Mouse (Mus musculus): ENCODE data around the gene Gm17268.

The Gm17268 gene

DNA sequence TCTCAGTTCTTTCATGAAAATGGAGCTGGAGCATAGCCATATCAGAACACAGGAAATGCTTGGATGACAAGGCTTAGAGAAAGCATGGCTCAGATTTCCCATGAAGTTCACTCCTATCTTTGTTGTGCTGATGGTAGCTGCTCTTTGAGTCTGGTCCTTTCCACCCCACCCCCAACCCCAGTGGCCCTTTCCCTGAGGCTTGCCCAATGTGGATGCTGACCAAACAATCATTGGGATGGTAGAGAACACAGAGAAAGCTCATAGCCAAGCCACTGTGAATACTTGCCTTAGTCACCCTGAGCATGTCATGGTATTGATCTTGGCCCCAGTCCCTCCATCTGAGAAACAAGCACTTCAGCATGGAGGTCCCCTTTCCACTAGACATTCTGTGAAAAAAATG lies 6.2 kb downstream of the Gm17268 start:
- no peak for DNase-seq (ENCODE audit: low spot score)

DNA sequence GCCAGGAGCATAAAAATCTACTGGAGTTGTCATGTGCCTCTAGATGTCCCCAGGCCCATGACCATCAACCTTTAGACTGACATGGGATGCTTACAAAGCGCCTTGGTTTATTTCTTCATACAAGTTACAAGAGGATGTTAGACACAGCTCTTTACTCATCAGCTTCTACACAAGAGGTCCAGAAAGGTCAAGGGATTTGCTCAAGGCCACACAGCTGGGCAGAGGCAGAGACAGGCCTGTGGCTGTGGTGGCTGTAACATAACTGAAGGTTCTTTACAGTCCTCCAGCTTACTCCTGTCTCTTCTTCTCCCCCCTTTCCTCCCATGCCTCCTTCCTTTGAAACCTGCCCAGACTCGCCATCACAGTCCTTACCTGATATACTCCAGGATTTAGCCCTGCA lies 8.2 kb downstream of the Gm17268 start:
- no peak for DNase-seq (ENCODE audit: low spot score)

GRCm38 (mm10) chr11:82023769-82024168 lies 14.6 kb downstream of the Gm17268 start:
- no peak for DNase-seq (ENCODE audit: low spot score)

DNA sequence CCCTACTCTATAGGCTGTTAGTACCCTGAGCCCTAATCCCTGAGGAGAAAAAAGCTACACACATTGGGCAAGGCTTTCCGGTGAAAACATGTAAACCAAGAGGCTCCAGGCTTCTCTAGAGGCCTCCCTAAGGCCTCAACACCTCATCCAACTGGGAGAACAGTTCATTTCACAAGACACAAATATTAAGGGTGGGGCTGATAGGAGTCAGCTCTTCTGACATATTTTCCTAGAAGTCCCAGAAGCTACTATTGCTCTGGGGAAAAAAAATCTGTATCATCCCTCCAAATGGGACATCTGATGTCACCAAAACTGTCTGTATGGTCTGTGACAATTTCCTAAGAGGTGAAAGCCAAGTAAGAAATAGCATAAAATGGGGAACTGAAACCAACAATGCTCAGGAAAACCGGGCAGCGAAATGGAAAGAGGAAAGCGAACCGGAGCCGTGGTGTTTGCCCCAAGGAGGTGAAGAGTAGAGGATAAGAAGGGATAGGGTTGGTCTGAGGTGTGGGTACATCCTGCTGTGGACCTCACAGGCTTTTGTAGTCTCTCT lies 15.8 kb downstream of the Gm17268 start:
- DNase-seq (ENCODE audit: low spot score) = no peak

- no peak for DNase-seq (ENCODE audit: low spot score)
Observed at GRCm38 (mm10) chr11:82021406-82021805, 17.0 kb downstream of the Gm17268 start.

GRCm38 (mm10) chr11:82019793-82020192 lies 18.6 kb downstream of the Gm17268 start:
- DNase-seq (ENCODE audit: low spot score) = no peak

GRCm38 (mm10) chr11:82019389-82019788 lies 19.0 kb downstream of the Gm17268 start:
- DNase-seq (ENCODE audit: low spot score) = no peak

DNA sequence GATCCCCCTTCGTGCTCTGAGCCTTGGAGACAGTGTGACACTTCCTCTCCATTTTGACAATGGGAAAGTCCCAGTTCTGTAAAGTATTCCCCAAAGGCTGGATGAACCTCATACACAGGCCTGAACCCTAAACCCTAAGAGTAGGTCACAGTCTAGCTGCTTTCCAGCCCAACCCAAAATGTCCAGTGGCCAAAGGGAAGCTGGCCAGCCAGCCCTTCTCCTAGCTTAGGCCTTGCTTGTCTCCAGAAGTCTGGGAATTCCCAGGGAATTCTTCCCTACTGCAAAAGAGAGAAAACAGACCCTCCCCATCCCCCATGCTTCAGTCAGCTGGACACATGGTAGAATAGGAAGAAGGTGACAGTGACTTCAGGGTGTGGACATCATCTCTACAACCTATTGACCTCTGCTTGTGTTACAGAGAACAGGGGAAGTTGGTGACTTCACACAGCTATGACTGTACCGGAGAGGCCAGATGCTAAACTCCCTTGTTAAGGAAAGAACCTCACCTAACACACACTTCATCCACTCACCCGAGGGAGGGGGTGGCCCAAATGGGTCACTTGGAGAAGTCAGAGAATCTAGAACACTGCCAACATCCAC lies 22.1 kb downstream of the Gm17268 start:
- DNase-seq (ENCODE audit: low spot score) = no peak

DNA sequence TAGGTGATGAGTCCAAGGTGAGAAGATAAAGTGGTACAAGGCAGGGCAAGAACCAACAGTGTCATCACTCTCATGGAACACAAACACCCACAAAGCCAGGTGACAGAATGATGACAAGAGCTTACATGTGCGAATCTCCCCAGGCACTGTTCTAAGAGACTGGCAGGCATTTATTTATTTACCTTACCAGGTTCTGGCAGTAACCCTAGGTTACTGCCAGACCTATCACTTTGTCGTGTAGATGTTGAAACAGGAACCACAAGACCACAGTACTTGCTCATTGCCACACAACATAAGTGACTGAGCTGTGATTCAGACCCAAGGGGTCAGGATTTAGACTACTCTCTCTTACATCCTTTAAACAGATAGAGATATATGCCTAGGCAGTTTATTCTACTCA lies 23.3 kb downstream of the Gm17268 start:
- DNase-seq (ENCODE audit: low spot score) = no peak

DNA sequence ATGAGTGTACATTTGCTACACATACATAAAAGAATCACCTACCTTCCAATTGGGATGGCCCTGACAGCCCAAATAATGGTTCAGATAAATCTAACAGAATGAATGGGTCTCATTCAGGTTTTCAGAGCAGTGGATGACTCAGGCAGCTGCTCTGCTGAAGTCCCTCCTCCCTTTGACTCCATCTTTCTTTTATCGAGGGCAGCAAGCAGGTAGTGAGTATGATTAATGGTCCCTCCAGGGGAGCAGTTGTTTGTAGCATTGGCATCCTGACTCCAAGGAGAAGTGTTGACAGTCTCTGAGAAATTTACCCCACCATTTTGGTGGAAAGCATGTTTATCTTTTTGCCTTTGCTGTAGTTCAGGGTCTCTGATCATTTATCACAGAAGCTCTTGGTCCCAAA lies 24.6 kb downstream of the Gm17268 start:
- no peak for DNase-seq (ENCODE audit: low spot score)

- no peak for DNase-seq (ENCODE audit: low spot score)
Observed at GRCm38 (mm10) chr11:82011411-82012193, 26.8 kb downstream of the Gm17268 start.

DNA sequence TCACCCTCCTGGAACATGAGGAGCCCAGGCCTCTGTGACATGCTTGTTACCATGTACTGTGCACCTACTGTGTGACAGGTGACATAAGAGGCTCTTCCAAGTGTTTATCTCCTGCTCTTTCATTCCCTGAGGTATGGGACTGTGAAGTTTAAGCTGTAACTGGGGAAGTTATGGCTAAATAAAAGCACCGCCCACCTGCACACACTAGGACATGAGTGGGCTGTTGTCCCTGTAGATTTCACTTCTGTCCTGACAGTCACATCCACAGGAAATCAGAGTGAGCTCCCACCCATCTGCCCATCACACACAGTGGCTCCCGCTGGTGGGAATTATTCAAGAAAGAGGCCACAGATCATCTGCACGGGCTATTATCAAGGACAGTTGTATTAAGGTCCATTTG lies 28.2 kb downstream of the Gm17268 start:
- no peak for DNase-seq (ENCODE audit: low spot score)

- DNase-seq (ENCODE audit: low spot score) = no peak
Observed at GRCm38 (mm10) chr11:82006796-82007423, 31.5 kb downstream of the Gm17268 start.

- DNase-seq (ENCODE audit: low spot score) = no peak
Observed at GRCm38 (mm10) chr11:82004810-82005209, 33.6 kb downstream of the Gm17268 start.

DNA sequence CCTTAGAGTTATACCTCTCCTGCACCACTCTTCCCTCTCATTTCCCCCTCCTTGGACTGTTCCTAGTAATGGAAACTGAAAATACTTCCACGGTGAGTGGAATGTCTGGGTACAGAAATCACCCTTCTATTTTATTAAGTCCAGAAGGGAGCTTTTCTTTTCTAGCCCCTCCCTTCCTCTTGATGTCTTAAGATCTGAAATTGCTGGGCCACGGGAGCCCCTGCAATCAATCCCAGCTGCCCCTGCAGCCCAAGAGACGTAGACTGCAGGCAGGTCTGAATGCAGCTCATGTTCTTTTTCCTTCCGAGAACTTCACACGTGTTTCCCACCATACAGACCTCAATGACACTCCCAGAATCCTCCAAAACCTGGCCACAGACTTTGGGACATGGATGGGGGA lies 37.8 kb downstream of the Gm17268 start:
- DNase-seq (ENCODE audit: low spot score) = no peak

DNA sequence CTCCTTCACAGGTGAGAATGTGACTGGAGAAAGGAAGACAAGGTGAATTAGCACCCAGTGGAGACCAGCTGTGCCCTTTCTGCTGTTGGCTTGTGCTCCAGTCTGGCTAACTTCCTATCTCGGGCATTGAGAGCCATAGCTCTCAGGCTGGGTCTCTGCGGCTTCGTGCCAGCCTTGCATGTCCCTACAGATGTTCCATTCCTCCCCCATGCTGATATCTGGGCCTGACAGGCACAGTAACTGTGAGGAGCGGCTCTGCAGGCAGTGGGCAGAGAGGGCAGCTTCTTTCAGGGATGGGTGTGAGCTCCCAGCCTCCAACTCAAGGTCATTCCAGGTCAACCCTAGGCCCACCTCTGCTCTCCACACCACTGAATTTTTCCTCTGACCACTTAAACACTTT lies 38.9 kb downstream of the Gm17268 start:
- DNase-seq (ENCODE audit: low spot score) = no peak

GRCm38 (mm10) chr11:81998646-81999045 lies 39.7 kb downstream of the Gm17268 start:
- no peak for DNase-seq (ENCODE audit: low spot score)

DNA sequence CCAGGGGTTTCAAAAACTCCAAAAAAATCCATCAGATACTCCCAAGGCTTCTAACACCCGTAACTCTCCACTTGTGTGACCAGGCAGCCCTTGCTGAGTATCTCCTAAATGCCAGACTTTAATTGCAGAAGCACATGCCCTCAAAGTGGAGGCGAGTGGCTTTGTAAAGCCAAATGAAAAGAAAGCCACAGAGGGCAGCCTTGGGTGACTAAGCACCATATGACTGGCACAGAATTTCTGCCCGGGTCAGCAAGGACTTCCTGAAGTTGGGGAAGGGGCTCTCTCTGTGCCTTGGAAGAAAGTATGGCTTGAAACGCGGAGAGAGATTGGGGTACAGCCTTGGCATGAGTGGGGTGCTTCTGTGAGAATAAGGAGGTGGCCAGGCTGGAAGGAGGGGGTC lies 41.3 kb downstream of the Gm17268 start:
- no peak for DNase-seq (ENCODE audit: low spot score)

- peak; percentile 37 for DNase-seq (ENCODE audit: low spot score)
Observed at GRCm38 (mm10) chr11:81996172-81996841, 42.1 kb downstream of the Gm17268 start.

DNA sequence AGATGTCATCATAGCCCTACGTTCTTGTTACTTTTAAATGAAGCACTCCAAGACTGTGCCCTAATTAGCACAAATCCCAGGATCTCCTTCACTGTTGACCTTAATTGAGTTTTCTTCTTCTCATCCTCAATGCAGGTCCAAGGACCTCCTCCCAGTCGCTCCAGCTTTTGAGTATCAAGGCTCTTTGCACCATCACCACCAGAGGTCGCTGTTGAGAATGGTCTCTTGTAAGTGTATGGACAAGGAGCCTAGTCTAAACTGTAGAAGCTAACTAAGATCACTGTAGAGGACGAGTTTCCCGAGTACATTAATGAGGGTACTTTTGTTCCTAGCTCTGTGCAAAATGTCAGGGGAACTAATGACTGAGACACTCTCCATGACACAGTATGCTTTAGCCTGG lies 55.2 kb downstream of the Gm17268 start:
- DNase-seq (ENCODE audit: low spot score) = peak; percentile 20

DNA sequence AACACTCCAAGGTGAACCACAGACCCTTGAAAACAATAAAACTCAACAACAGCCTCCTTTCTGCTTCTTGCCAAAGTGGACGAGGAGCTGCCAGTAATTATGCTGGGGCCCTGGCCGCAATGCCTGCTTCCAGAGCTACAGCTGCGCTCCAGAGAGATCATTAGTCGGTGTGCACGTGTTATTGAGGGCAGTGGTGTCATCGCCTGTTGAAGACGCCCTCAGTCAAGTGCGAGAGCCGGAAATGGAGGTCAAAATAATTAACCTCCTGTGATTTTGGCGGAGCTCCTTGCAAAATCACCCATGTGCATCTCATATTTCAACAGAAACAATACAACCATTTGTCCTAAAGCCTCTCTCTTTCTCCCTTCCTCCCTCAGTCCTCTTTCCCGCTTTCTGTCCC lies 56.2 kb downstream of the Gm17268 start:
- DNase-seq (ENCODE audit: low spot score) = no peak

Measured in T-cell, adult 2 months (primary cell).